Mouse (Mus musculus) large intestine, adult 2 months (tissue): ENCODE measurements around the gene Rnf113a2. TPM values are rescaled to one million over a fixed set of nuclear protein-coding genes. Genes with fewer than 3 reads are reported as not detected.

ENCODE experiments used
- DNase-seq: peaks from one replicate; pipeline ENCODE4 v3.0.0-alpha.2; 2012; ENCODE audit warnings: low read depth, low spot score
- WGBS: fragments of 180-500 bp; shearing (Covaris S2); methylation state at CpG from one replicate; pipeline ENCODE4 v1.1.7; 2018; 5-methylcytosine and 5-hydroxymethylcytosine counted together
- polyA plus RNA-seq: library from polyadenylated mRNA; depleted of rRNA; stranded (reverse); fragments of >200 nt; gene quantifications from 2 replicates; pipeline ENCODE4 v1.2.3, GENCODE M21; 2012

Rnf113a2 gene
- polyA plus RNA-seq, 1 experiment = 4.7 TPM

DNA sequence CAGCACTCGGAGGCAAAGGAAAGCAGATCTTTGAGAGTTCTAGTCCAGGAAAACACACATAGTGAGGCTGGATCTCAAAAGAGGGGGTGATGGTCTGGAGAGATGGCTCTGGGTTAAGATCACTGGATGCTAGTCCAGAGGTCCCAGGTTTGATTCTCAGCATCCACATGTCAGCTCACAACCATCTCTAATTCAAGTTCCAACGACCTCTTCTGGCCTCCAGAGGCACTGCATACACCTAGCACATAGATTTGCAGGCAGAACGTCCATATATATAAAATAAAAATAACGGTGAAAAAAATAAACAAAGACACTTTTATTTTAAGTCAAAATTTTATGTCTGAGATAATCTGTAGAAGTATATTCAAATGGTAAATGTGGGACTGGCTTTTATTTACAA is 9.7 kb upstream of the Rnf113a2 start:
- 57% methylated on average over 4 of the region's 4 CpGs for WGBS
- no peak for DNase-seq

DNA sequence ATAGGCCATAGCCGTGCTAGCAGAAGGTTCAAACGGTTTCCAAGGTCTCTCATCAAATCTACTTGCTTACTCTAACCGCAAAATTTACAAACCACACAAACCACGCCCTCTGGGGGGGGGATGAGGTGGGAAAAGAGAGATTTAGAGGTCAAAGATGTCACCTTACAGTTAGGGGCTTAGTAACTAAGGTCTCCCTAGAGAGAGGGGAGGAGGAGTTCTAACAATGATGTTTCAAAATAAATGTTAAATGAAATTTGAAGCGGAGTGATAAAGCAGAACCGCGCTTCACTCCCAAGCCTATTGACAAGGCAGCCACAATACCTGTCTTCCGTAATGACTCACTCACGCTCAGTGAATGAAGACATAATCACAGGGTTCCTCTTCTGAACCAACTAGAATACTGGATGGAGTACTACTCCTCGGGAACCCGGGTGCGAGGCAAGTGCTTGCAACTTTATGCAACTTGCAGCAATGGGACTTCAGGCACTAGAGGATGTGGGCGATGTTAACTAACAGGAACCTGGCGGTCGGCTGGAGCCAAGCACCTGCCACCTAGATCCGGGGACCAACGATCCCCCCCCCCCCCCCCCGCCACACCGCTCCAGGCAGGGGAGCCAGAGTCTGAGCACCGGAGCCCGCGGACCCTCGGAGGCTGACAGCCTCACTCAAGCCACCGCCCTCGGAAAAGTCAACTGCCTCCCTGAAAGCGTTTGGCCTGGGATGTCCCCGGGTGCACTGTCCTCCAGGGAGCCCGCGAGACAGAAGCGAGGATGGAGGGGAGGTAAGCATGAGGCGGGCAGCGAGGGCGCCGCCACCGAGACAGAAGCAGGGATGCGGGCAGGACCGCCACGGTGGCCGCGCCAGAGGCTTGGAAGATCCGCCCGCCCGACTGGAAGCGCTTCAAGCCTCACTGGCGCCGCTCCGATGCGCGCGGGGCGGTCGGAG is 8.8 kb upstream of the Rnf113a2 start:
- DNase-seq = no peak
- WGBS = 1% methylated on average over 50 of the region's 52 CpGs

DNA sequence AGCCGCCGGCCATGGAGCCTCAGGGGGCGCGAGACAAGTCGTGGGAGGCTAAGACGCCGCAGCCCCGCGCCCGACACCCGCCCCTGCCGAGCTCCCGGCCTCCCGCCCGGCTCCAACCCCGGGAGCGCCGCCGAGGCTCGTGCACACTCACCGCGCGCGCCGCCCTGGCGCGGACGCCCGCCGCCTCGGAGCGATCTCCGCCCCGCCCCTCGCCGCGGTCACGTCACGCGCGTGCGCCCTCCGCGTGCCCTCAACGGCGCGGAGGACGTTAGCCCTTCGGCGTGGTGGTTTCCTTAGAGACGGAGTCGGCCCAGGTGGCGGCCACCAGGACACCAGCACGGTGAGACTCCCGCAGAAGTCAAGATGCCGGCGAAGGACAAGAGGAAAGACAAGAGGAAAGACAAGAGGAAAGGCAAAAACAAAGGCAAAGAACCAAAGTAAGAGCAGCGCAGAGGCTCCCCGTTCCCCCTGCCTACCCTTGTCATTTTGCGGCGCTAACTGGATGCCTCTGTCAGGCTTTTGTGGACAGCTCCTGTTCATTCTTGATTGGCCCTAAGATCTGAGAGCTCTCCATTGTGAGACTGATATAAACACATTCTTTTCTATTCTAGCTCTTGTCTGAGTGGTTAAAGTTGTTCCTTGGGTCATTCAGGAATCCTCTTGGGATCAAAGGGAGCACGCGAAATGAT is 8.0 kb upstream of the Rnf113a2 start, which contains the start of the genes Entpd5 and Bbof1:
Gene Entpd5, minus strand, starts transcription at position 211 of the 689 bp plus-strand sequence.
Gene Bbof1, plus strand, starts transcription at position 253 of the 689 bp plus-strand sequence.
- peak; percentile 60 for DNase-seq
- 3% methylated on average over 63 of the region's 63 CpGs for WGBS

DNA sequence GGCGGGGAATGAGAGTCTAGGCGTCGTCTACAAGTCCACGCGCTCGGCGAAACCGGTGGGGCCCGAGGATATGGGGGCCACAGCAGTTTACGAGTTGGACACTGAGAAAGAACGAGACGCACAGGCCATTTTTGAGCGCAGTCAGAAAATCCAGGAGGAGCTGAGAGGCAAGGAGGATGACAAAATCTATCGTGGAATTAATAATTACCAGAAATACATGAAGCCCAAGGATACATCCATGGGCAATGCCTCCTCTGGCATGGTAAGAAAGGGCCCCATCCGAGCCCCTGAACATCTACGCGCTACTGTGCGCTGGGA is 568 bp downstream of the Rnf113a2 start:
- DNase-seq = no peak
- WGBS = 30% methylated on average over 18 of the region's 18 CpGs

DNA sequence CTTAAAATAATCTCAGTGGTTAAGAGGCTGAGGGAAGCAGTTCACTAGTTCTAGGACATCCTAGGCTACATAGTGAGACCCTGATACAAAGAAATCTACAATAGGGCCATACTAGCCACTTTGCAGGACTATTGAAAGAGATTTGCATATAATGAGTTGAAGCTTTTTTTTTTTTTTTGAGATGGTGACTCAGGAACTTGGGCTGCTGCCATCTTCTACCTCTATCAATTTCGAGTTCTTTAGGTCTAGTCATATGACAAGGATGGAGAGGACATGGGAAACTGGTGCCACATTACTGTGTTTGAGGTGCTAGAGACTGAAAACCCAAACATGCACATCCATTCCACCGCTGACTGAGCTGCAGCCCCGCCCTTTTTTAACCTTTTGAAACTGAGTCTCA is 7.0 kb downstream of the Rnf113a2 start:
- 57% methylated on average over 3 of the region's 3 CpGs for WGBS
- no peak for DNase-seq

DNA sequence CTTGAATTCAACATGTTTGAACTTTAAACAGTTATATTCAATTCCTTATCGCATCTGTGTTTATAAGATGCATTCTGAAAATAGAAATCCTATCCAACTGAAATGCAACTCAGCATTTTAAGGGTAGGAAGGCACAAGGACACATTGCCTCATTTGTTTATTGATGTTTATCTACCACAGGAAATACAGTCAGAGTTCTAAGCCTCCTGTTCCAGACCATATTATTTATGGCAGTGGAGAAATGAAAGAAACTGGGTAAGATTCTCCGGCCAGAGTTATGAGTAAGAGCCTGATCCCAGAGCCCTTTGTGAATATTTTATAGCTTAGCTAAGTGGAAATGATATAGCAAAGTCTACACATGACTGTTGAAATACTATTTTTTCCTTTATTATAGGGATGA is 12.8 kb downstream of the Rnf113a2 start:
- DNase-seq = no peak
- 65% methylated on average over 2 of the region's 2 CpGs for WGBS

DNA sequence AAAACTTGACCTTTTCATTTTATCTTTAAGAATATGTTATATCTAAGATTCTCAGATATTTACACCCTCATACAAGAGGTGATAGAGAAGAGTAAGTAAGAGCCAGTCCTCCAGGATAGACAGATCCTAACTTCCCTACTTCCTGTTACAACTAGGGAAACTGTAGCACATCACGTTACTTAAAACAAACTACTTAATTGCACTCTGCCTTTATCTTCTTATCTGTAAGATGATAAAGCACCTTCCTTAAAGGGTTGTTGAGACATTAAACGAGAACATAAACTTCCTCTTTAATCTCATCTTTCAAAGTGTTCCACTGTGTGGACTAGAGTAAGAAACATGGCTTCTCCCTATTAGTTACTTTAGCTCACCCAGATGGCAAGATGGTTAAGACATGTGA is 21.7 kb downstream of the Rnf113a2 start:
- 53% methylated on average over 2 of the region's 2 CpGs for WGBS
- no peak for DNase-seq

DNA sequence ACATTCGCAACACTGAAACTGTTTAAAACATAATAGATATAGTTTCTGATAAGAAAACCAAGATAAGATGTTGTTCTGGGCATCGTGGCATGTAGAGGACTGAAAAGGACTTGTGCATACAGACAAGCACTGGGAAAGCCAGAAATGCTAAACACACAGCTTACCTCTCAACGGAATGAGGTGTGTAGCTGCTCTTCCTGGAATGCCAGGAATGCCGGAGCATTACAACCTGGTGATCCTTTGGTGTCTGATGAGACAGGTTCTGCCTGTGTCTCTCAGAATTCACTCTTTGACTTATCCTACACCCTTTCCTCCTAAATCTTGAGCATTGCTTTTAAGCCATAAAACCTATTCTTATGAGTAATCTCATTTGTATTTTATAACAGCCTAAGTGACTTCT is 25.5 kb downstream of the Rnf113a2 start:
- DNase-seq = no peak
- WGBS = 67% methylated on average over 4 of the region's 4 CpGs

DNA sequence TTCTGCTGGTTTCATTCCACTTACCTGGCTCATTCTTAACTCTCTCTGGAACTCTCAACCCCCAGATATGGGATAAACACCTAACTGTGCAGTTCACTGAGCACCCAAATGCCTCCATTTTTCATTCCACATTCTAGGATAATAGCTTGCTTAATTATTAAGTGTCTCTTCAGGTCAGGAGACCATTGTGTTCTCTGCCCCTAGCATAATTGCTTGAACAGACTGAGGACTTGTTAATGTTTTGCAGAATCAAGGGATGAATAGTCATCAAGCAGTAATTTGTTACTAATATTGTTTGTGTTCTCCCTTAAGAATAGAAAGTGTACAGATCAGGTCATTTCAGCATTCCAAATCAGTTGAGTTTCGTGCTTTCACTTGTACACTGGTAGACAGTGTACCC is 30.4 kb downstream of the Rnf113a2 start:
- WGBS = 77% methylated on average over 1 of the region's 1 CpGs
- no peak for DNase-seq

DNA sequence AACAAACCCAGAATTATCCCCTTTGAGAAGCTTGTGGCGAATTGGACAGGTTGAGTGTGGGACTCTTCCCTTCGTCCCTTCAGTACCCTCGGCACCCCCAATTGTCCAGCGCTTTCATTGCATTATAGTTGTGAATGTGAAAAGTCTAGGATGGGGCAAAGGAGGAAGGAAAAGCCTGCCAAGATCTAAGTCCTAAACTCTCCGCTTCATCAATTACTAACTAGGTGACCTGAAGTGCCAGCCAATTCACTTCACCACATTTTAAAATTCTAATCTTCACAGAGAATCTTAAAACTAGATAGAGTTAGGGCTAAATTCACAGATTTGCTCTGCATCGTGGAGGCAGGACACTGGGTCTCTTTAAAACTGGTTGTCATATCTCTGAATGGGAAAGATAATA is 31.2 kb downstream of the Rnf113a2 start:
- WGBS = 88% methylated on average over 6 of the region's 6 CpGs
- no peak for DNase-seq

DNA sequence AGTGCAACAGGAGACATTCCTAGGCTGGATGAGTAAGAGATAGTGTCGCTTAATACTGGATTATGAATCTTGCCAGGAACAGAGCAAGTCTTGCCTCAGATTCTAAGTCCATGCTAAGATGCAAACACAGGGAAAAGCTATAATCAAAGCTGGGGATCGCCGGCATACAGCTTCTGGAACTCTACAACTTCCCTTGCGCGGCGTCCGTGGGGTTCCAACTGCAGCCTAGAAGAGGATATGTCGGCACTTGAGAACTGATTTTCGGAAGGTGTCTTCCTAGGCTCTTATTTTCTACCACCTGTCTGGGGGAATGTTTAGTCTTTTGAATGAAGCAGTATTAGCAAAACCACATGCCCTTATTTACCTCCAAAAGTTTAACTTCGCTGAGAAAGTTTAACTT is 32.9 kb downstream of the Rnf113a2 start:
- WGBS = 44% methylated on average over 10 of the region's 10 CpGs
- no peak for DNase-seq

DNA sequence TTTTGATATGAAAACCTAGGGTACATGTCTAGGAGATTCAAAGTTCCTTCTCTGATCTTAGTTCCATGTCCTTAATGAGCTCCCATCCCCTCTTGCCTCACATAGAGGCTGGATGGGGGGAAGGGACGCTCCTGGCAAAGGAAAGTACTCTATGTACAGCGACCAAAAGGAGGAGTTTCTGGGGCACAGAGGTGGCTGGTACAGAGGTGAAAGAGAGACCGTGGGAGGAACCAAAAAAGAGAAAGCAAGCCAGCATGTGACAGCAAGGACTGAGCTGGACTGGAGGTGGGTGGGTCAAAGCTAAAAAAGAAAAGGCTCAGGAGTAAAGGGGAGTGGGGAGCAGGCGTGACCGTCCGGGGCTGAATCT is 33.3 kb downstream of the Rnf113a2 start:
- no peak for DNase-seq

DNA sequence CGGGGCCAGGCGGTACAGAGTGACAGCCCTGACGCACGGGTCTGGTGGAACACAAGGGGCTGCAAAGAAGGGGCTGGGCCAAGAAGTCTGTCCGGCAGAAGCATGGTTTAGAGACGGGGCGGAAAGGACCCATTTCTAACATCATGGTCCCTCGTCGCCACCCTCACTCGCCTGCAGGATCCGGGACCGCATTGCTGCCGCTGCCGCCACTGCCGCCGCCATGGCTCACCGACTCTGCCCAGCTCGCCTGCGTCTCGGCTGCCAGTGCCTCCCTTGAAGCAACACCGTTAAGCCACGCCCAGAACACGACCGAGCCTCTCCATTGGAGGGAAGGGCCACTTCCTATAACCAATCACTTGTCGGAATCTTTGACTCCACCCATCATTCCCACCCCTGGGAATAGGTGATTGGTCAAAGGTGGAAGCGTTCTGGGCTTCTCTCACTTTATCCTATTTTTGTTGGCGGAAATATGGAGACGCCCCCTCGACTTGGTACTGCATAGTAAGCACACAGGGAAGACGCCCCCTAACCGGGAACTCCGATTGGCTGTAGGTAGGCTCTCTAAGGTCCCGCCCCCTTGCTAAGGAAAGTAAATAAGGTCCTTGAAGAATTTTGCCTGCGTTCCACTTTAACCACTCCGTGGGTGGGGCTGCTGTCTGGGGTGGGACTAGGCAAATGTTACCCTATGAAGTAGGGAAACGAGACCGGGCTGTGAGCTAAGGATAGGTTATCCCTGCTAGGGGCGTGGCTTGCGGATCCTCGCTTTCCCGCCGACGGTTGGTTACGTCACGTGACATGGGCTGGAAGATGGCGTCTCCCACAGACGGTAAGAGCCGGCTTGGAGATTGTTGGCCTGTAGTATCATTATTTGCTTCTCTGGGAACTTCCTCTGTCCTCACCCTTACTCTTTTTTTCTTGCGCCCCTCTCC is 34.0 kb downstream of the Rnf113a2 start, which contains the start of the genes Aldh6a1 and Lin52:
Gene Aldh6a1, minus strand, starts transcription at position 287 of the 929 bp plus-strand sequence.
Gene Lin52, plus strand, starts transcription at position 705 of the 929 bp plus-strand sequence.
- DNase-seq = peak; percentile 100
- WGBS = under 1% methylated on average over 49 of the region's 49 CpGs

More for the DNA sequence above, 33.3 kb downstream of the Rnf113a2 start:
- WGBS = 0% methylated on average over 6 of the region's 6 CpGs

DNA sequence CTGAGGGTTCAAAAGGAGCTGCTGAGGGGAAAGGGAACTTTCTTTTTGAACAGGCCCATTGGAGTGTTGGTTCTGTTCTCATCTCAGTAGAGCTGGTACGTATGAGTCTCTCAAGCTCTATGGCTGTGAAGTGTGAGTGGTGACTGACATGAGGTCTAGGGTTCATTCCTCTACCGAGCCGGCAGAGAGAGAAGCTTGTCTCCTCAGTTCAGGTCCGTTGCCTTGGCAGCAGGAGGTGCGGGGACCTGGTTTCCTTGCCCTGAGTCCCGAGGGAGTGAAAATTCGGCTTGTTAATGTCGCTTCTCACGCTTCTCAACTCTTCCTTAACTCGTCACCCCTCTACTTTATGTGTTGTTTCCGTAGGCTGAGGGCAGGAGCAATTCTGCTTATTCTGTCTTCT is 34.8 kb downstream of the Rnf113a2 start:
- WGBS = under 1% methylated on average over 11 of the region's 11 CpGs
- no peak for DNase-seq

DNA sequence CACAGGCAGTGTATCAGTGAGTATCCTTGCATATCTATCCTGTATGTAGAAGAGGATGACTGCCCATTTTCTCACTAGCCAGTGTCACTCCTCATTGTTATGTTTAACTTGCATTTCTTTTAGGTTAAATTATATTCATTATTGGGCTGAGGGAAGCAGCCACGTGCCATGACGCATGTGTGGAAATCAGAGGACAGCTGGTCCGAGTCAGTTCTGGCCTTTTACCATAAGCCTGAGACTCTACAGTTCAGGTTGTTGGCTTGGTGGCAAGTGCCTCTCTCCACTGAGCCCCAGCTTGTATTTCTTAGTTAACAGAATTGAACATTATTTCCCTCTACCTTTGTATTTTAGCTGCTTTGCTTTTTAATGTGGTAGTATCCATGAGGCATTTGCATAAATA is 39.9 kb downstream of the Rnf113a2 start:
- 89% methylated on average over 3 of the region's 3 CpGs for WGBS
- DNase-seq = no peak

DNA sequence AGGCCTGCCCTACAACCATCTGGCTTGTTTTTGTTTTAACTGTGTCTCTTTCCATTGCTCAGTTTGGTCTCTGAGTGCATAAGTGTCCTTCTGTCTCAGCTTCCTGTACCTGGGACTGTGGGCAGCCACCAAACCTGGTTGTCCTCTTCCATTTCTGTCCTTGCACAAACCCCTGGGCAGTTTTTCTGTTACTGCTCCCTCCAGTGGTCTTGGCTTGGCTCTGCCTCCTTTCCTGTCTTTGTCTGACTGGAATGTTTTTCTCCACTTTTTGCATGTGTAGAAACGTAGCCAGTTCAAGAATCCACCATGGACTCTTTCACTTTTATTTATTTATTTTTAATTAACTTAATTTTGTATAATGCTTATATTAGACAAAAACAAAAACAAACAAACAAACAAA is 42.8 kb downstream of the Rnf113a2 start:
- WGBS = 75% methylated on average over 1 of the region's 1 CpGs
- DNase-seq = no peak

DNA sequence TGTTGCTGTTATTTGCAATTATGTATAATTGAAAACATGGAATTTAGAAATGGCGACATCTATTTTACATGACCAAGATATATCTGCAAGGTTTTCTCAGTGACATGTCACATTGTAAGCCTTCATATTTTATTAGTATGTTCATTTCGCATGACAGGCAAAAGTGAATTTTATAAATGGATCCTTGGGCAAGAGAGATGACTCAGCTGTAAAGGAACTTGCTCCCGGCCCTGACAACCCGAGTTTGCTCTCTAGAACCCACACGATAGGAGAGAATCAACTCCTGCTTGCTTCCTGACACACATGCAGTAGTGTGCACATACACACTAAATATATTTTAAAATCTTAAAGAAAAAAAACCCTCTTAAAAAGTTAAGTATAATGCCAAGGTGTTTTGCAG is 44.4 kb downstream of the Rnf113a2 start:
- WGBS = 89% methylated on average over 5 of the region's 5 CpGs

DNA sequence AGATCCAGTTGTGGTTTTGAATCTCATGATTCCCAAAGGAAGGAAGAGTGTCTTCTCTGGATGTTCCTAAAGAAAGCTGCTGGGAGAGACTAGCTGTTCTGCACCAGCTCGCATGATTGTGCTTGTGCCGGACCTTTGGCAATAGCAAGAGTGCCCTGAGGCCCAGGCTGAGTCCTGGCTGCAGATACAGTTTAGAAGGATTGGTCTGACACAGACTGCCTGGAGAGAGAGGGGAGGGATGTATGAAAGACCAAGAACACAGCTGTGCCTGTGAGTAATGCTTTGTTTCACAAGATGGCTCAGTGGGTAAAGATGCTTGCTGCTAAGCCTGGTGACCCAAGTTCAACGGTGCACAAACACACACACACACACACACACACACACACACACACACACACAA is 45.9 kb downstream of the Rnf113a2 start:
- 89% methylated on average over 3 of the region's 3 CpGs for WGBS
- DNase-seq = no peak

More for the DNA sequence above, 44.4 kb downstream of the Rnf113a2 start:
- DNase-seq = no peak
